Mouse (Mus musculus): ENCODE measurements around the gene Ubxn7. TPM values are rescaled to one million over a fixed set of nuclear protein-coding genes. Genes with fewer than 3 reads are reported as not detected.

Ubxn7 gene
- total and polyA plus RNA-seq, 3 experiments: 5.0 to 126 (median 32.6) TPM

DNA sequence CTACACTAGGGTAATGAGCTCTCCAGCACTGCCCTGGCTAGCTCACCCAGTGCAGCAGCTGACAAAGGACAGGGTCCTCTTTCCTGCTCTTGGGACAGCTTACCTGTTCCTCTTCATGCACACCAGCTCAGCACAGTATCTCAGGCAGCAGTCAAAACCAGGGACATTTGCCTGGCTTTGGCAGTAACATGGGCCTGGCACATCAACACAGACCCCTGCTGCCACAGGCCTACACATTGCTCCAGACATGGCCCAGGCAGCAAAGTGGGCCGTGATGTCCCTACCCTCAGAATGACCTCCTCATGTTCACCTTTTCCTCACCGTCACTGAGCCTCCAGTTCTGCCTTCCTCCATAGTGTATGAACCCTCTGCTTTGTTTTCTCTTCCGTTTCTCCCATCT lies 18.7 kb downstream of the Ubxn7 start:
- ATAC-seq (ENCODE audit: extremely low read depth, insufficient number of reproducible peaks, low FRiP score, poor library complexity, severe bottlenecking) (no peak), DNase-seq (ENCODE audit: low spot score) (no peak)
- TF ChIP-seq GATA2 (IDR thresholded peaks at IDR 0.05; ENCODE audit: borderline replicate concordance, low read depth, low read length) (no peak), GATA1 (IDR thresholded peaks at IDR 0.05; ENCODE audit: borderline replicate concordance, low read length) (no peak), POLR2AphosphoS5 (IDR thresholded peaks at IDR 0.05; ENCODE audit: insufficient replicate concordance, low read depth, low read length) (no peak), TAL1 (conservative IDR thresholded peaks at IDR 0.05; ENCODE audit: low read depth, low read length) (no peak), CTCF (IDR thresholded peaks at IDR 0.05; ENCODE audit: low read depth, low read length) (no peak)
- H3K27me3 ChIP-seq (ENCODE audit: insufficient read depth, low read length): no peaks in the 10 kb centered on the region
- no peak overlapping the region for H3K4me3 ChIP-seq (ENCODE audit: low read depth, low read length)
- H3K36me3 ChIP-seq (replicated peaks): peaks cover 36% of the 10 kb centered on the region
- peaks cover 8% of the 10 kb centered on the region for H3K4me1 ChIP-seq (ENCODE audit: insufficient read depth, low read depth, low read length)
- no peaks in the 10 kb centered on the region for H3K9me3 ChIP-seq (replicated peaks)

GRCm38 (mm10) chr16:32363530-32363929 lies 31.5 kb downstream of the Ubxn7 start:
- Histone ChIP-seq H3K9me3 (replicated peaks) (no peaks in the 10 kb centered on the region), H3K36me3 (replicated peaks) (peaks cover 46% of the 10 kb centered on the region), H3K27me3 (ENCODE audit: insufficient read depth, low read length) (no peaks in the 10 kb centered on the region), H3K4me3 (ENCODE audit: low read depth, low read length) (no peak overlapping the region), H3K4me1 (ENCODE audit: insufficient read depth, low read depth, low read length) (peaks cover 6% of the 10 kb centered on the region; the same call in 1 of the 2 replicates)
- DNase-seq (ENCODE audit: low spot score): no peak
- no peak for TF ChIP-seq TAL1 (conservative IDR thresholded peaks at IDR 0.05; ENCODE audit: low read depth, low read length)
- no peak for TF ChIP-seq GATA2 (IDR thresholded peaks at IDR 0.05; ENCODE audit: borderline replicate concordance, low read depth, low read length)
- no peak for TF ChIP-seq CTCF (IDR thresholded peaks at IDR 0.05; ENCODE audit: low read depth, low read length)
- no peak for TF ChIP-seq POLR2AphosphoS5 (IDR thresholded peaks at IDR 0.05; ENCODE audit: insufficient replicate concordance, low read depth, low read length)
- no peak for TF ChIP-seq GATA1 (IDR thresholded peaks at IDR 0.05; ENCODE audit: borderline replicate concordance, low read length)
- no peak for ATAC-seq (ENCODE audit: extremely low read depth, insufficient number of reproducible peaks, low FRiP score, poor library complexity, severe bottlenecking)

- no peak for DNase-seq (ENCODE audit: low spot score)
- H3K27me3 ChIP-seq (ENCODE audit: insufficient read depth, low read length): no peaks in the 10 kb centered on the region
- H3K4me1 ChIP-seq (ENCODE audit: insufficient read depth, low read depth, low read length): peaks cover 13% of the 10 kb centered on the region
- H3K9me3 ChIP-seq (replicated peaks): no peaks in the 10 kb centered on the region
- no peak for ATAC-seq (ENCODE audit: extremely low read depth, insufficient number of reproducible peaks, low FRiP score, poor library complexity, severe bottlenecking)
- no peak overlapping the region for H3K4me3 ChIP-seq (ENCODE audit: low read depth, low read length)
- no peak for TF ChIP-seq GATA2 (IDR thresholded peaks at IDR 0.05; ENCODE audit: borderline replicate concordance, low read depth, low read length)
- peak; percentile 6; the same call in 1 of the 2 replicates for TF ChIP-seq CTCF (IDR thresholded peaks at IDR 0.05; ENCODE audit: low read depth, low read length)
- H3K36me3 ChIP-seq (replicated peaks): peaks cover 53% of the 10 kb centered on the region
Observed at GRCm38 (mm10) chr16:32371351-32371750, 39.3 kb downstream of the Ubxn7 start.

DNA sequence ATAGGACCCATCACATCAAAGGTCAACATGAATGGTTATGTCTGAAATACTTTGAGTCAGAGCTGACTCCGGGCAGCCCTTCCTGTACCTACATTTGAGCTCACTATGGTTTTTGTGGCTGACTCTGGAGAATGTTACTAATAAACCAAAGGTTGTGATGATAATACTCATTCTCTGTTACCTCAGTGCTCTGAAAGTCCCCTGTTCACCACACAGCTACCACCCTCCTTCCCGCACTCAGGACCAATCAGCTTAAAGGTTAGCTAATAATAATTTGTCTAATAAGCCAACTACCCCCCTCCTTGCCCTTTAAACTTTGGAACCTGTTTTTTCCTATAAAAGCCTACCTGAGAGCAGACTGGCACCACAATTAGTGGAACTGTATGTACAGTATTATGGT lies 47.5 kb downstream of the Ubxn7 start:
- TF ChIP-seq TAL1 (conservative IDR thresholded peaks at IDR 0.05; ENCODE audit: low read depth, low read length) (no peak), POLR2AphosphoS5 (IDR thresholded peaks at IDR 0.05; ENCODE audit: insufficient replicate concordance, low read depth, low read length) (no peak), GATA1 (IDR thresholded peaks at IDR 0.05; ENCODE audit: borderline replicate concordance, low read length) (no peak), CTCF (IDR thresholded peaks at IDR 0.05; ENCODE audit: low read depth, low read length) (no peak), GATA2 (IDR thresholded peaks at IDR 0.05; ENCODE audit: borderline replicate concordance, low read depth, low read length) (no peak)
- ATAC-seq (ENCODE audit: extremely low read depth, insufficient number of reproducible peaks, low FRiP score, poor library complexity, severe bottlenecking) (no peak), DNase-seq (ENCODE audit: low spot score) (no peak)
- H3K36me3 ChIP-seq (replicated peaks): peaks cover 76% of the 10 kb centered on the region
- peaks cover 25% of the 10 kb centered on the region for H3K4me1 ChIP-seq (ENCODE audit: insufficient read depth, low read depth, low read length)
- H3K4me3 ChIP-seq (ENCODE audit: low read depth, low read length): no peak overlapping the region
- no peaks in the 10 kb centered on the region for H3K9me3 ChIP-seq (replicated peaks)
- H3K27me3 ChIP-seq (ENCODE audit: insufficient read depth, low read length): no peaks in the 10 kb centered on the region

GRCm38 (mm10) chr16:32382901-32383300 lies 50.8 kb downstream of the Ubxn7 start:
- ATAC-seq (ENCODE audit: extremely low read depth, insufficient number of reproducible peaks, low FRiP score, poor library complexity, severe bottlenecking) (no peak), DNase-seq (ENCODE audit: low spot score) (no peak)
- H3K4me1 ChIP-seq (ENCODE audit: insufficient read depth, low read depth, low read length): peaks cover 43% of the 10 kb centered on the region
- TF ChIP-seq CTCF (IDR thresholded peaks at IDR 0.05; ENCODE audit: low read depth, low read length) (no peak), GATA1 (IDR thresholded peaks at IDR 0.05; ENCODE audit: borderline replicate concordance, low read length) (no peak), GATA2 (IDR thresholded peaks at IDR 0.05; ENCODE audit: borderline replicate concordance, low read depth, low read length) (no peak), TAL1 (conservative IDR thresholded peaks at IDR 0.05; ENCODE audit: low read depth, low read length) (no peak), POLR2AphosphoS5 (IDR thresholded peaks at IDR 0.05; ENCODE audit: insufficient replicate concordance, low read depth, low read length) (no peak)
- H3K36me3 ChIP-seq (replicated peaks): peaks cover 66% of the 10 kb centered on the region
- no peaks in the 10 kb centered on the region for H3K9me3 ChIP-seq (replicated peaks)
- no peaks in the 10 kb centered on the region for H3K27me3 ChIP-seq (ENCODE audit: insufficient read depth, low read length)
- no peak overlapping the region for H3K4me3 ChIP-seq (ENCODE audit: low read depth, low read length)

DNA sequence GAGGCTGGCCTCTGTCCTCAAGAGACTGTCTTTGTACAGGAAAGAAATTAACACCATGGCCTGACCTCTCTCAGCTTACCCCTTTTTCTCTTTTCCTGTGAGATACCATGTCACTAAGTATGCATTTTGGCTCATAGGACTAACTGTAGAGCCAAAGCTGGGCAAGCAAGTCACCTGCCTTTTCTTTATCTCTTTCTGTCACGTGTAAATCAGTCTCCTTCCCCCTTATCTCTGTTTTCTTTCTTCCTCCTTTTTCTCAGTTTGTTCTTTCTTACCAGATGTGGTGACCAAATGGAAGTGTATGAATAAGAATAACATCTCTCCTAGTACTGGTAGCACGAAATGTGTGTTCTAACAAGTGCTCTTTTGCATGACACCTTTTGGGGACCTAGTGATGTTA lies 52.8 kb downstream of the Ubxn7 start:
- no peak overlapping the region; the same call in 1 of the 2 replicates for H3K4me3 ChIP-seq (ENCODE audit: low read depth, low read length)
- ATAC-seq (ENCODE audit: extremely low read depth, insufficient number of reproducible peaks, low FRiP score, poor library complexity, severe bottlenecking): peak; percentile 43
- DNase-seq (ENCODE audit: low spot score): no peak
- H3K4me1 ChIP-seq (ENCODE audit: insufficient read depth, low read depth, low read length): peaks cover 58% of the 10 kb centered on the region
- H3K27me3 ChIP-seq (ENCODE audit: insufficient read depth, low read length): no peaks in the 10 kb centered on the region
- TF ChIP-seq GATA2 (IDR thresholded peaks at IDR 0.05; ENCODE audit: borderline replicate concordance, low read depth, low read length) (no peak), GATA1 (IDR thresholded peaks at IDR 0.05; ENCODE audit: borderline replicate concordance, low read length) (no peak), TAL1 (conservative IDR thresholded peaks at IDR 0.05; ENCODE audit: low read depth, low read length) (peak; percentile 50)
- H3K36me3 ChIP-seq (replicated peaks): peaks cover 50% of the 10 kb centered on the region
- H3K9me3 ChIP-seq (replicated peaks): no peaks in the 10 kb centered on the region

DNA sequence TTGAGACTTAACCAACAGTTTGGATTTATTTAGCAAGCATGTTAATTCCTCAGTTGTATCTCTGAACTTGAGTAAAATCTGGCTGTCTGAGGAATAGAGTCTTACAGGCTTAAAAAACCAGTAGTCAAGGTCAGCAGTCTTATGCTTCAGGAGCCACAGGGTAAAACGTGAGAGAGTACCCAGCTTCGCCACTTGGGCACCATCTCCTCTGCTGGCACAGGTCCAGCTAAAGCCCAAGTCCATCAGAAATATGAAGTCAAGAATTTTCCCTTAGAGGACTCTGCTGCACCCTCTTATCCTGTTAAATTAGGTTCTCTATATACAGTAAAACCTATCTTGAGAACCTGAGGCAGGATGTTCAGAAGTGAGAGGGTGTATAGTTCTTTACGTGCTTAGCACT lies 54.8 kb downstream of the Ubxn7 start:
- Histone ChIP-seq H3K9me3 (replicated peaks) (no peaks in the 10 kb centered on the region), H3K36me3 (replicated peaks) (peaks cover 47% of the 10 kb centered on the region), H3K4me1 (ENCODE audit: insufficient read depth, low read depth, low read length) (peaks cover 62% of the 10 kb centered on the region), H3K4me3 (ENCODE audit: low read depth, low read length) (no peak overlapping the region), H3K27me3 (ENCODE audit: insufficient read depth, low read length) (no peaks in the 10 kb centered on the region)
- TF ChIP-seq POLR2AphosphoS5 (IDR thresholded peaks at IDR 0.05; ENCODE audit: insufficient replicate concordance, low read depth, low read length): no peak
- no peak for TF ChIP-seq GATA1 (IDR thresholded peaks at IDR 0.05; ENCODE audit: borderline replicate concordance, low read length)
- no peak for TF ChIP-seq CTCF (IDR thresholded peaks at IDR 0.05; ENCODE audit: low read depth, low read length)
- no peak for TF ChIP-seq GATA2 (IDR thresholded peaks at IDR 0.05; ENCODE audit: borderline replicate concordance, low read depth, low read length)
- no peak for TF ChIP-seq TAL1 (conservative IDR thresholded peaks at IDR 0.05; ENCODE audit: low read depth, low read length)
- ATAC-seq (ENCODE audit: extremely low read depth, insufficient number of reproducible peaks, low FRiP score, poor library complexity, severe bottlenecking) (no peak), DNase-seq (ENCODE audit: low spot score) (no peak)

Measured in G1E (cell line).